Mouse (Mus musculus) E14TG2a.4 (cell line): ENCODE measurements around the gene Serac1.

Source experiments
- CTCF ChIP-seq: conservative IDR thresholded peaks from 2 replicates; pipeline ENCODE4 v1.5.1; 2014; ENCODE audit warnings: low read length
- NANOG ChIP-seq: IDR thresholded peaks from 2 replicates; pipeline ENCODE4 v1.6.1; 2014; ENCODE audit warnings: borderline replicate concordance, low read length, mixed read lengths

DNA sequence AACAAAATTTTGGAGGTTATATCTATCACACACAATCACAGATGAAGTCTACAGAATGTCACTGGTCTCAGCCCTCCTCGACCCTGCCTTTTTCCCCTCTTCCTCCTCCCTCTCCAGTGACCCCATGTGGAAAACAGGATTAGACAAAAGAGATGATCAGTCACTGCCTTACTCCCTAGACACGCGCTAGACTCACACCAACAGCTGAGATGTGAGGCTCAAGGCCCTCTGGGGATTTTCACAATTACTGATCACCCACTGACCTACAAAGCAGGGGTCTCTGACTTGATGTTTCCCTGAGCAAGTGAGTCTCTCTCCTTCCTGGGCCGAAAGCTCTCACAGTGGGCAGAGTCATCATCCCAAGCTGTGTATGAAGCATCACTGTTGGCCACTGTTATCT lies 26.7 kb downstream of the Serac1 start:
- TF ChIP-seq CTCF (no peak), NANOG (no peak)
